Comparison of ENCODE assay signal across 19 mouse cellular contexts in genomic region chr8:117627096-117627495, GRCm38 (mm10).
"Had no signal": no experiment of that assay in that cellular context is flagged by ENCODE, and none has a peak within 500 bp of the region (broad histone marks: within the 10 kb centered on the region; RNA-seq: fewer than 3 reads in every experiment).

No protein-coding gene starts in this region.

- DNase-seq: lung, adult 18-20 months; lung, embryonic 14.5 days; lung, postnatal 14 days; lung, postnatal 4 days; retina, postnatal 1 day; right cerebral cortex, adult 18-20 months; right cerebral cortex, postnatal 25 days; right cerebral cortex, postnatal 4 days; spleen, adult 18-20 months; thymus, adult 18-20 months; thymus, postnatal 14 days; thymus, postnatal 36 days had no signal

- H3K9ac ChIP-seq: lung, embryonic 14.5 days; midbrain, embryonic 12.5 days; midbrain, embryonic 15.5 days; neural tube, embryonic 13.5 days; neural tube, embryonic 15.5 days had no signal

- H3K4me3 ChIP-seq: midbrain, embryonic 10.5 days; midbrain, embryonic 12.5 days; midbrain, embryonic 15.5 days; myocyte; neural tube, embryonic 13.5 days; neural tube, embryonic 15.5 days had no signal

- H3K36me3 ChIP-seq: midbrain, embryonic 10.5 days; midbrain, embryonic 12.5 days; midbrain, embryonic 15.5 days; neural tube, embryonic 13.5 days; neural tube, embryonic 15.5 days had no signal

- H3K4me1 ChIP-seq: midbrain, embryonic 10.5 days; midbrain, embryonic 12.5 days; midbrain, embryonic 15.5 days had no signal

- H3K27me3 ChIP-seq: midbrain, embryonic 12.5 days; midbrain, embryonic 15.5 days; neural tube, embryonic 13.5 days; neural tube, embryonic 15.5 days had no signal

- H3K27ac ChIP-seq: midbrain, embryonic 10.5 days; midbrain, embryonic 12.5 days; midbrain, embryonic 15.5 days; neural tube, embryonic 13.5 days had no signal

- ATAC-seq: lung, postnatal 0 days; midbrain, embryonic 15.5 days had no signal

- H3K4me2 ChIP-seq: lung, embryonic 14.5 days; midbrain, embryonic 12.5 days; midbrain, embryonic 15.5 days; neural tube, embryonic 13.5 days; neural tube, embryonic 15.5 days had no signal

- H3K9me3 ChIP-seq: midbrain, embryonic 12.5 days; midbrain, embryonic 15.5 days; neural tube, embryonic 15.5 days had no signal
